Mouse (Mus musculus): ENCODE results near the gene Cd3d. TPM values are rescaled to one million over a fixed set of nuclear protein-coding genes. Genes with fewer than 3 reads are reported as not detected.

Cd3d gene
- total RNA-seq (2023) = 1 to 10 TPM; 2.3 to 4.2 TPM

DNA sequence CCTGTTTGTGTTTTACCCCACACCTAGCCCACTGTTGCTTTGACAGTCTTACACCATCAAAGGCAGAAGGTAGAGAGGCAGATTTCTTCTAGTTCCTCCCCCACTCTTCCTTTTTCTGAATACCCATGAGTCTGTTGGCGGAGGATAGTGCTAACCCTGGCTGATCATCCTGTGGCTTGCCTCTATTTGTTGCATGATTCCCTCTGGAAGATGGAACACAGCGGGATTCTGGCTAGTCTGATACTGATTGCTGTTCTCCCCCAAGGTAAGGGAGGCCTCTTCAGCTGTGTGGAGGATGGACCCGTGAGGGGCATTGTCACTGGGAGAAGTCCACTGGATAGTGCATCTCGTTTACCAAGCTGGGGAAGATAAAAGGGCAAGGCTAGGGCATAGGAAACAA is at the start of gene Cd3d:
Gene Cd3d, plus strand, starts transcription at position 111 of the 400 bp plus-strand sequence.

DNA sequence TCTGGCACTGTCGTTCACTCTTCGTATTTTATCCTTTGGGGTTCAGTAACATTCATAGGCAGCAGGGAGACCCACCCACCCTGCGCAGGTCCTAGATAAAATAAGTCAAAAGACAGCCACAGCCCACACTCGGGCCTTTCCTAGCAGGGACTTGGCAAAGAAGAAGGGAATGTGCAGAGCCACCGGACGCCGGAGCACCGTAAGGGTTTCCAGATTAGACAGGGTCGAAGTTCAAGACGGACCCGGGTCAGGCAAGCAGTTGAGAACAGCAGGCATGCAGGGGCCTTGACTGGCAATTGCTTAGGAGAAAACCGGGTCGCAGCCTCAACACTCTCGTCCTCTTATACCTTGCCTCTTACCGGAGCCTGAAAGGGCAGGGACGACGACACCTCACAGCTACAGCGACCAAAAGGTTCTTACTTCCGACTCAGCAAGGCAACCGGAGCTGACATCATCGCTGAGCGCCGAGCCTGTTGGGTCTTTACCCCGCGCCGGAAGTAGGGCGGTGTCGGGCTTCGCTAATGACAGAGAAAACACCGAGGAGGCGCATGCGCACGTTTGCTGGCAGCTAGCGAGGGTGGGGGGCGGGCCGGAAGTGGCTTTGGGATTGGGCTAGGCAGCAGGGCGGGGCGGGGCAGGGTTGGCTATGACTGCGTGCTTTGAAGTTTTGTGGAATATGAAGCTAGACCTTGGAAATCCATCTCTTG is 16.3 kb upstream of the Cd3d start, which contains the start of gene Ube4a:
Gene Ube4a, minus strand, starts transcription at position 475 of the 707 bp plus-strand sequence.

DNA sequence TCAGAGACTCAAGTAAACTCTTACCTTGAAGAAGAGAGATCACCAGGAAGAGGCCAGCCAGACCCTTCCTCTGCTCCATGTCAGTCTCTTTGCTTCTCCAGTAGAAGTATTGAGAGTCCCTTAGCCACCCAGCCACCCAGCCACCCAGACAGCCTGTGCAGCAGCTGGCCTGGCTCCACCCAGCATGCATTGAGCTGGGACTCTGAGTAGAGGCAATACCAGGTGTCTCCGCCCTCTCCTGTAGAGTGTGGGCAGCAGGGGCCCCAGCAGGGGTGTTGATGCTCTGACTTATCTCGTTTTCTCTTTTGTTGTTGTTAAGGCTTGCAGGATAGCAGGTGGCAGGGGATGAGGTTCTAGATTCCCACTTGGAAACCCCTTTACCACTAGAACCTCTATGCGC is 1.3 kb upstream of the Cd3d start, which contains the start of gene Cd3g:
Gene Cd3g, minus strand, starts transcription at position 190 of the 400 bp plus-strand sequence.

DNA sequence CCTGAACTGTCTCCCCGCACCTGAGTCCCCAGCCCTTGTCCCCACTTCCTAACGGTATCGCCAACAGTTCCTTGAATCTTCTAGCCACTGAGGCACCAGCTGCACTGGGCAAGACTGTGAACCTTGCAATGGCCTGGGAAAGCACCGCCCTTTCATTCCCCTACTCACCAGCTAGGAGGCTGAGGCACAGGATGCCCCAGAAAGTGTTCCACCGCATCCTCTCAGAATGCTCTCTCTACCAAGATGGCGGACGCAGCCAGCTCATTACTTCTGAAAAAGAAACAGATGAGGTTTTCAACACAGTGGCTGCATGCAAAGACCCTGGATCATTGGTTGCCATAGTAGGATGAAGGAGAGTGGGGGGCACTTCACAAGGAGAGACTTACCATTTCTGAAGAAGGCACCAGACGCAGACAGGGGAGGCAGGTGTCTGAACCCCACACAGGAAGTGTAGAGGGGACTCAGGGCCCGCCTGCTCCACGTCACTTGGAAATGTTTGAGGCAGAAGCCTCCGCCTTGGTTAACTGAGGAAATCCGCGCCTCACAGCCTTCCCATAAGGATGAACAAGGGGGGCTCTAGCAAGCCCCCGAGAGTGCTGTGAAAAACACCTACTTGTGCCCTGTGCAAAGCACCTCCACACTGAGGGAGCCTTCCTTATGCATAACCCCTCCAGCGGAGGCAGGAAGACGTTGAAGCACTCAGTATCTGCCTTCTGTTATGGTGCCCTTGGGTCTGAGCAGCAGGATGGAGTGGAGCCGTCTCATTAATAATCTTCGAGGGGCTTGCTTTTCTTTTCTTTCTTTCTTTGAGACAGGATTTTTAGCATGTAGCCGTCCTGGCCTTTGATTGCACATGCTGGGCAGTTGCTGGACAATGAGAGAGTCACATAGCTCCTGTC is 27.8 kb downstream of the Cd3d start, which contains the start of gene Cd3e:
Gene Cd3e, minus strand, starts transcription at position 448 of the 899 bp plus-strand sequence.

Other genes starting within 250 kb of the Cd3d start
- under 1 TPM in 1 of 2 experiments, not detected in 1; 0.49 TPM for gene Phldb1, start 246.6 kb upstream of the Cd3d start, total RNA-seq (2023)
- gene Arcn1, start 213.9 kb upstream of the Cd3d start, total RNA-seq (2023) = 100 to 1,000 TPM; 130 to 137 TPM
- gene Ift46, start 213.9 kb upstream of the Cd3d start, total RNA-seq (2023) = 10 to 100 TPM; 56.9 to 65.4 TPM
- gene Tmem25, start 182.5 kb upstream of the Cd3d start, total RNA-seq (2023) = under 1 TPM; 0.81 to 0.92 TPM
- 1 to 10 TPM; 4.9 to 5.5 TPM for gene Ttc36, start 178.7 kb upstream of the Cd3d start, total RNA-seq (2023)
- 100 to 1,000 TPM; 138 to 150 TPM for gene Kmt2a, start 100.5 kb upstream of the Cd3d start, total RNA-seq (2023)
- 100 to 1,000 TPM; 129 to 153 TPM for gene Atp5l, start 61.0 kb upstream of the Cd3d start, total RNA-seq (2023)
- gene Ube4a, start 16.2 kb upstream of the Cd3d start, total RNA-seq (2023) = 100 to 1,000 TPM; 102 to 103 TPM
- gene Cd3g, start 1.4 kb upstream of the Cd3d start, total RNA-seq (2023) = 1 to 10 TPM; 1.5 to 3.8 TPM
- gene Cd3e, start 27.8 kb downstream of the Cd3d start, total RNA-seq (2023) = 1 to 10 TPM; 1.3 to 5.0 TPM
- under 1 TPM; 0.44 to 0.80 TPM for gene Mpzl2, start 58.0 kb downstream of the Cd3d start, total RNA-seq (2023)
- 10 to 100 TPM in 1 of 2 experiments, 1 to 10 TPM in 1; 9.4 to 11.5 TPM for gene Mpzl3, start 73.4 kb downstream of the Cd3d start, total RNA-seq (2023)
- 10 to 100 TPM; 26.2 to 30.4 TPM for gene Jaml, start 97.4 kb downstream of the Cd3d start, total RNA-seq (2023)
- 1 to 10 TPM in 1 of 2 experiments, under 1 TPM in 1; 0.53 to 1.2 TPM for gene Scn2b, start 136.0 kb downstream of the Cd3d start, total RNA-seq (2023)
- gene Scn4b, start 156.6 kb downstream of the Cd3d start, total RNA-seq (2023) = under 1 TPM; 0.47 to 0.49 TPM
- gene BC049352, start 200.2 kb downstream of the Cd3d start, total RNA-seq (2023) = not detected
- gene Tmprss4, start 222.3 kb downstream of the Cd3d start, total RNA-seq (2023) = not detected

Data from B cell, adult 67 days (primary cell).